Mouse (Mus musculus) kidney, embryonic 14.5 days (tissue): ENCODE data around the gene Gm17078. TPM values are rescaled to one million over a fixed set of nuclear protein-coding genes. Genes with fewer than 3 reads are reported as not detected.
"Not testable (repeated sequence)": the region's sequence is repeated elsewhere in the genome, so short reads cannot be mapped to it uniquely, and the experiment has no call there.

Experiments used
- ATAC-seq: fragments of 200-750 bp; cut with Nextera tagmentation; 2 replicates; pipeline ENCODE4 v1.8.0; 2017; ENCODE audit warnings: moderate number of reproducible peaks, mild to moderate bottlenecking, moderate TSS enrichment, moderate library complexity; ENCODE audit not compliant: low FRiP score, low TSS enrichment
- H3K27ac ChIP-seq: fragments of 300-500 bp; sonication (generic); 2 replicates; pipeline ENCODE4 v1.5.1; 2014; ENCODE audit warnings: low read depth, mild to moderate bottlenecking, low read length, moderate library complexity, mixed read lengths
- H3K27me3 ChIP-seq: fragments of 300-500 bp; sonication (generic); 2 replicates; pipeline ENCODE4 v1.6.1; 2014; ENCODE audit warnings: mild to moderate bottlenecking, low read length; ENCODE audit not compliant: control insufficient read depth, insufficient read depth
- H3K36me3 ChIP-seq: fragments of 300-500 bp; sonication (generic); 2 replicates; pipeline ENCODE4 v1.6.1; 2014; ENCODE audit warnings: low read length, mixed read lengths; ENCODE audit not compliant: control insufficient read depth, insufficient read depth
- H3K4me1 ChIP-seq: fragments of 300-500 bp; sonication (generic); 2 replicates; pipeline ENCODE4 v1.6.1; 2014; ENCODE audit warnings: low read length, mixed read lengths; ENCODE audit not compliant: control insufficient read depth, insufficient read depth
- H3K4me2 ChIP-seq: fragments of 300-500 bp; sonication (generic); replicated peaks from 2 replicates; pipeline ENCODE4 v1.6.1; 2014; ENCODE audit warnings: low read depth, mild to moderate bottlenecking, low read length
- H3K4me3 ChIP-seq: fragments of 300-500 bp; sonication (generic); 2 replicates; pipeline ENCODE4 v1.5.1; 2014; ENCODE audit warnings: mild to moderate bottlenecking, low read length
- H3K9ac ChIP-seq: fragments of 300-500 bp; sonication (generic); 2 replicates; pipeline ENCODE4 v1.6.1; 2014; ENCODE audit warnings: low read depth, mild to moderate bottlenecking, low read length, moderate library complexity
- H3K9me3 ChIP-seq: fragments of 300-500 bp; sonication (generic); 2 replicates; pipeline ENCODE4 v1.6.1; 2016; ENCODE audit warnings: low read length; ENCODE audit not compliant: control insufficient read depth
- WGBS: fragments of 180-500 bp; shearing (Covaris S2); extraction: QIAGEN DNeasy Blood & Tissue Kit; methylation state at CpG from one replicate; pipeline ENCODE4 v1.1.7; 2014; 5-methylcytosine and 5-hydroxymethylcytosine counted together
- polyA plus RNA-seq: library from polyadenylated mRNA; unstranded; fragments of >200 nt; fragmentation: Nextera tagmentation; extraction: Ambion mirVana; gene quantifications from 2 replicates; pipeline ENCODE4 v1.2.1, GENCODE M21; 2014

Gm17078 gene
- polyA plus RNA-seq = not detected in 2 replicates

DNA sequence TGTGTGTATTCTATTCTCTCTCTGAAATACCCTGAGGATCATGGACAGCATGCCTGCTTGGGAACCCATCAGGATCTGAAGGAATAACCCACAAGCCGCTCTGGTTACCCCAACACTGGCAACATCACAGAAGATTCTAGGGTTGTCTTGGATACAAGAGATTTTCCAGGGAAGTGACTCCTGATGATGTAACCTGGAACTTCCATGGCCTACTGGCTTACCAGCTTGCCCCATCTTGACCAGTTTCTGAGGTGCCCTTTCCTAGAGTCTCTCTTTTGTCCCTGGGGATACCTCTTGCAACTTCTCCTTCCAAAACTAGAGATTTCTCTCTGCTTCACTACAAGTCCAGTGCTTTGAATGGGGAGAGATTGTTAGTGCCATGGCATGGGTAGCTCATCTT, at the start of gene Gm17078:
Gene Gm17078, minus strand, starts transcription at position 101 of the 400 bp plus-strand sequence.
- Histone ChIP-seq H3K9me3 (no peaks in the 10 kb centered on the region), H3K9ac (no peak within 1 kb of the TSS), H3K4me1 (no peaks in the 10 kb centered on the region), H3K4me3 (no peak within 1 kb of the TSS), H3K36me3 (no peaks in the 10 kb centered on the region), H3K27ac (no peak within 1 kb of the TSS), H3K4me2 (no peak within 1 kb of the TSS), H3K27me3 (no peaks in the 10 kb centered on the region)
- WGBS = 86% methylated on average over 1 of the region's 1 CpGs
- no peak for ATAC-seq

GRCm38 (mm10) chr14:51635566-51635965, 24.5 kb upstream of the Gm17078 start, which contains the start of gene Gm4181:
Gene Gm4181, minus strand, starts transcription at chr14:51635666.
- H3K27me3 ChIP-seq, H3K4me3 ChIP-seq, H3K27ac ChIP-seq, H3K4me2 ChIP-seq, H3K36me3 ChIP-seq, H3K9ac ChIP-seq, ATAC-seq, H3K9me3 ChIP-seq, H3K4me1 ChIP-seq: not testable (repeated sequence)
- 67% methylated on average over 1 of the region's 1 CpGs for WGBS

- not testable (repeated sequence) for H3K27me3 ChIP-seq, H3K4me3 ChIP-seq, H3K4me1 ChIP-seq, ATAC-seq, H3K9ac ChIP-seq, H3K27ac ChIP-seq, H3K36me3 ChIP-seq, H3K9me3 ChIP-seq, H3K4me2 ChIP-seq
- WGBS = 100% methylated on average over 1 of the region's 1 CpGs
Measured at GRCm38 (mm10) chr14:51632426-51632825, 21.3 kb upstream of the Gm17078 start.

DNA sequence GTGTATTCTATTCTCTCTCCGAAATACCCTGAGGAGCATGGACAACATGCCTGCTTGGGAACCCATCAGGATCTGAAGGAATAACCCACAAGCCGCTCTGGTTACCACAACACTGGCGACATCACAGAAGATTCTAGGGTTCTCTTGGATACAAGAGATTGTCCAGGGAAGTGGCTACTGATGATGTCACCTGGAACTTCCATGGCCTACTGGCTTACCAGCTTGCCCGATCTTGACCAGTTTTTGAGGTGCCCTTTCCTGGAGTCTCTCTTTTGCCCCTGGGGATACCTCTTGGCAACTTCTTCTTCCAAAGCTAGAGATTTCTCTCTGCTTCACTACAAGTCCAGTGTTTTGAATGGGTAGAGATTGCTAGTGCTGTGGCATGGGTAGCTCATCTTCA, 19.1 kb downstream of the Gm17078 start, which contains the start of gene Gm17174:
Gene Gm17174, minus strand, starts transcription at position 101 of the 400 bp plus-strand sequence.
- not testable (repeated sequence) for H3K4me1 ChIP-seq, H3K9ac ChIP-seq, H3K4me3 ChIP-seq, H3K27me3 ChIP-seq, H3K4me2 ChIP-seq, H3K36me3 ChIP-seq, H3K9me3 ChIP-seq, ATAC-seq, H3K27ac ChIP-seq
- WGBS = 93% methylated on average over 4 of the region's 4 CpGs

GRCm38 (mm10) chr14:51573963-51574362, 37.1 kb downstream of the Gm17078 start, which contains the start of gene Gm17175:
Gene Gm17175, minus strand, starts transcription at chr14:51574063.
- H3K9me3 ChIP-seq, H3K4me1 ChIP-seq, H3K9ac ChIP-seq, H3K27ac ChIP-seq, H3K4me2 ChIP-seq, H3K27me3 ChIP-seq, H3K4me3 ChIP-seq, ATAC-seq, H3K36me3 ChIP-seq: not testable (repeated sequence)
- 91% methylated on average over 2 of the region's 2 CpGs for WGBS

Other genes with a start within 250 kb of the Gm17078 start
- not detected in 2 replicates for gene Gm7247, start 249.6 kb downstream of the Gm17078 start, polyA plus RNA-seq
- not detected in 2 replicates for gene Vmn2r88, start 200.5 kb downstream of the Gm17078 start, polyA plus RNA-seq
- not detected in 2 replicates for gene Vmn2r89, start 159.5 kb downstream of the Gm17078 start, polyA plus RNA-seq
- not detected in 2 replicates for gene Gm5622, start 58.5 kb downstream of the Gm17078 start, polyA plus RNA-seq
- not detected in 2 replicates for gene Gm17175, start 37.2 kb downstream of the Gm17078 start, polyA plus RNA-seq
- not detected in 2 replicates for gene Gm17174, start 19.2 kb downstream of the Gm17078 start, polyA plus RNA-seq
- not detected in 2 replicates for gene Gm4181, start 24.4 kb upstream of the Gm17078 start, polyA plus RNA-seq
- not detected in 2 replicates for gene Gm17079, start 84.2 kb upstream of the Gm17078 start, polyA plus RNA-seq
- not detected in 2 replicates for gene Gm5800, start 105.9 kb upstream of the Gm17078 start, polyA plus RNA-seq
- not detected in 2 replicates for gene Ang4, start 162.3 kb upstream of the Gm17078 start, polyA plus RNA-seq
- not detected in 2 replicates for gene AY358078, start 188.7 kb upstream of the Gm17078 start, polyA plus RNA-seq
- gene Ear6, start 242.4 kb upstream of the Gm17078 start, polyA plus RNA-seq = not detected in 2 replicates